Mouse (Mus musculus) midbrain, embryonic 11.5 days (tissue): ENCODE results near the gene Gm21974. TPM values are rescaled to one million over a fixed set of nuclear protein-coding genes. Genes with fewer than 3 reads are reported as not detected.

Source experiments
- ATAC-seq: fragments of 200-750 bp; cut with Nextera tagmentation; 2 replicates; pipeline ENCODE4 v1.8.0; 2017; ENCODE audit warnings: moderate TSS enrichment, moderate library complexity; ENCODE audit not compliant: low FRiP score
- DNase-seq: peaks from one replicate; pipeline ENCODE4 v3.0.0; 2015; ENCODE audit warnings: low spot score; ENCODE audit errors: missing footprints
- H3K27ac ChIP-seq: fragments of 300-500 bp; sonication (generic); 2 replicates; pipeline ENCODE4 v1.5.1; 2014; ENCODE audit warnings: low read depth, low read length
- H3K27me3 ChIP-seq: fragments of 300-500 bp; sonication (generic); 2 replicates; pipeline ENCODE4 v1.6.1; 2014; ENCODE audit warnings: mild to moderate bottlenecking, low read length, moderate library complexity, mixed read lengths; ENCODE audit not compliant: control insufficient read depth, insufficient read depth
- H3K36me3 ChIP-seq: fragments of 300-500 bp; sonication (generic); 2 replicates; pipeline ENCODE4 v1.6.1; 2014; ENCODE audit warnings: mild to moderate bottlenecking, low read length, moderate library complexity, mixed read lengths; ENCODE audit not compliant: control insufficient read depth, insufficient read depth
- H3K4me1 ChIP-seq: fragments of 300-500 bp; sonication (generic); 2 replicates; pipeline ENCODE4 v1.6.1; 2014; ENCODE audit warnings: low read length; ENCODE audit not compliant: control insufficient read depth, insufficient read depth
- H3K4me2 ChIP-seq: fragments of 300-500 bp; sonication (generic); 2 replicates; pipeline ENCODE4 v1.6.1; 2014; ENCODE audit warnings: mild to moderate bottlenecking, moderate library complexity
- H3K4me3 ChIP-seq: fragments of 300-500 bp; sonication (generic); 2 replicates; pipeline ENCODE4 v1.5.1; 2014; ENCODE audit warnings: low read depth, low read length
- H3K9ac ChIP-seq: fragments of 300-500 bp; sonication (generic); 2 replicates; pipeline ENCODE4 v1.6.1; 2014; ENCODE audit warnings: low read length
- H3K9me3 ChIP-seq: fragments of 300-500 bp; sonication (generic); 2 replicates; pipeline ENCODE4 v1.6.1; 2016; ENCODE audit warnings: low read length; ENCODE audit not compliant: control insufficient read depth
- WGBS: fragments of 180-500 bp; shearing (Covaris S2); extraction: QIAGEN DNeasy Blood & Tissue Kit; methylation state at CpG from one replicate; pipeline ENCODE4 v1.1.7; 2014; 5-methylcytosine and 5-hydroxymethylcytosine counted together
- polyA plus RNA-seq: library from polyadenylated mRNA; unstranded; fragments of >200 nt; fragmentation: Nextera tagmentation; extraction: Ambion mirVana; gene quantifications from 2 replicates; pipeline ENCODE4 v1.2.1, GENCODE M21; 2014

Gm21974 gene
- polyA plus RNA-seq, 1 experiment from 2014 or later: not detected

- H3K4me2 ChIP-seq: no peak overlapping the region
- H3K27me3 ChIP-seq: no peaks in the 10 kb centered on the region
- peaks cover 3% of the 10 kb centered on the region; the same call in 1 of the 2 replicates for H3K36me3 ChIP-seq
- 86% methylated on average over 6 of the region's 6 CpGs for WGBS
- DNase-seq (no peak), ATAC-seq (no peak)
- H3K9me3 ChIP-seq: no peaks in the 10 kb centered on the region
- no peaks in the 10 kb centered on the region for H3K4me1 ChIP-seq
- no peak overlapping the region for H3K9ac ChIP-seq
- no peak overlapping the region for H3K4me3 ChIP-seq
- H3K27ac ChIP-seq: no peak overlapping the region
Measured at GRCm38 (mm10) chr7:127922451-127923275, 27.4 kb upstream of the Gm21974 start.

GRCm38 (mm10) chr7:127921516-127921915, 26.3 kb upstream of the Gm21974 start:
- Histone ChIP-seq H3K4me3 (no peak overlapping the region), H3K9ac (no peak overlapping the region), H3K36me3 (peaks cover 3% of the 10 kb centered on the region; the same call in 1 of the 2 replicates), H3K27ac (no peak overlapping the region), H3K4me1 (no peaks in the 10 kb centered on the region), H3K4me2 (no peak overlapping the region), H3K9me3 (no peaks in the 10 kb centered on the region), H3K27me3 (no peaks in the 10 kb centered on the region)
- ATAC-seq (no peak), DNase-seq (no peak)
- WGBS: 62% methylated on average over 7 of the region's 8 CpGs

- no peak for DNase-seq
- 72% methylated on average over 7 of the region's 7 CpGs for WGBS
- Histone ChIP-seq H3K4me1 (no peaks in the 10 kb centered on the region), H3K9ac (no peak overlapping the region), H3K4me3 (no peak overlapping the region), H3K36me3 (peaks cover 5% of the 10 kb centered on the region), H3K27ac (no peak overlapping the region), H3K4me2 (no peak overlapping the region), H3K27me3 (no peaks in the 10 kb centered on the region), H3K9me3 (no peaks in the 10 kb centered on the region)
- ATAC-seq: no peak
Measured at GRCm38 (mm10) chr7:127919290-127919689, 24.0 kb upstream of the Gm21974 start.

- peaks cover 5% of the 10 kb centered on the region; the same call in 1 of the 2 replicates for H3K36me3 ChIP-seq
- no peak overlapping the region for H3K27ac ChIP-seq
- WGBS: 64% methylated on average over 3 of the region's 3 CpGs
Measured at GRCm38 (mm10) chr7:127918203-127918602, 22.9 kb upstream of the Gm21974 start.

GRCm38 (mm10) chr7:127915293-127915692, 20.0 kb upstream of the Gm21974 start:
- Histone ChIP-seq H3K9ac (no peak overlapping the region), H3K9me3 (no peaks in the 10 kb centered on the region), H3K4me3 (no peak overlapping the region), H3K4me2 (no peak overlapping the region), H3K27ac (no peak overlapping the region), H3K36me3 (peaks cover 5% of the 10 kb centered on the region; the same call in 1 of the 2 replicates), H3K4me1 (peaks cover 6% of the 10 kb centered on the region), H3K27me3 (no peaks in the 10 kb centered on the region)
- ATAC-seq (no peak), DNase-seq (no peak)
- 89% methylated on average over 12 of the region's 12 CpGs for WGBS

More at GRCm38 (mm10) chr7:127918203-127918602, 22.9 kb upstream of the Gm21974 start:
- ATAC-seq: no peak
- Histone ChIP-seq H3K4me2 (no peak overlapping the region), H3K9ac (no peak overlapping the region), H3K9me3 (no peaks in the 10 kb centered on the region), H3K4me3 (no peak overlapping the region), H3K4me1 (peaks cover under 1% of the 10 kb centered on the region), H3K27me3 (no peaks in the 10 kb centered on the region)
- DNase-seq: peak; percentile 88

GRCm38 (mm10) chr7:127912938-127913337, 17.7 kb upstream of the Gm21974 start:
- DNase-seq (no peak), ATAC-seq (no peak)
- no peaks in the 10 kb centered on the region for H3K27me3 ChIP-seq
- 35% methylated on average over 4 of the region's 4 CpGs for WGBS
- peak overlapping the region; percentile 83 for H3K9ac ChIP-seq
- H3K27ac ChIP-seq: no peak overlapping the region
- H3K4me1 ChIP-seq: peaks cover 6% of the 10 kb centered on the region
- no peaks in the 10 kb centered on the region for H3K9me3 ChIP-seq
- peak overlapping the region; percentile 75 for H3K4me2 ChIP-seq
- H3K4me3 ChIP-seq: peak overlapping the region; percentile 97
- peaks cover 9% of the 10 kb centered on the region for H3K36me3 ChIP-seq

GRCm38 (mm10) chr7:127912190-127912871, 17.1 kb upstream of the Gm21974 start, which contains the start of gene Kat8:
Gene Kat8, plus strand, starts transcription at chr7:127912516.
- Histone ChIP-seq H3K4me2 (peak within 1 kb of the TSS; percentile 75), H3K4me1 (peaks cover 6% of the 10 kb centered on the region), H3K27me3 (no peaks in the 10 kb centered on the region), H3K4me3 (peak within 1 kb of the TSS; percentile 97), H3K27ac (peak within 1 kb of the TSS; percentile 54), H3K36me3 (peaks cover 11% of the 10 kb centered on the region), H3K9ac (peak within 1 kb of the TSS; percentile 83), H3K9me3 (no peaks in the 10 kb centered on the region)
- peak; percentile 93 for ATAC-seq
- DNase-seq: peak; percentile 98
- WGBS: under 1% methylated on average over 40 of the region's 40 CpGs

- H3K9ac ChIP-seq: no peak overlapping the region
- ATAC-seq (no peak), DNase-seq (no peak)
- no peak overlapping the region for H3K27ac ChIP-seq
- H3K27me3 ChIP-seq: no peaks in the 10 kb centered on the region
- H3K4me2 ChIP-seq: no peak overlapping the region
- 90% methylated on average over 4 of the region's 4 CpGs for WGBS
- peaks cover 12% of the 10 kb centered on the region; the same call in 1 of the 2 replicates for H3K36me3 ChIP-seq
- no peak overlapping the region for H3K4me3 ChIP-seq
- peaks cover 11% of the 10 kb centered on the region for H3K4me1 ChIP-seq
- H3K9me3 ChIP-seq: no peaks in the 10 kb centered on the region
Measured at GRCm38 (mm10) chr7:127908656-127909055, 13.4 kb upstream of the Gm21974 start.

- Histone ChIP-seq H3K9me3 (no peaks in the 10 kb centered on the region), H3K27me3 (no peaks in the 10 kb centered on the region), H3K9ac (no peak overlapping the region), H3K36me3 (peaks cover 12% of the 10 kb centered on the region; the same call in 1 of the 2 replicates), H3K4me2 (no peak overlapping the region), H3K4me1 (peaks cover 8% of the 10 kb centered on the region), H3K27ac (no peak overlapping the region), H3K4me3 (no peak overlapping the region)
- DNase-seq: no peak
- WGBS: 93% methylated on average over 12 of the region's 12 CpGs
- no peak for ATAC-seq
Measured at GRCm38 (mm10) chr7:127907939-127908338, 12.7 kb upstream of the Gm21974 start.
